Mouse (Mus musculus) mature B cell (primary cell): ENCODE results near the gene Gm28374.
"Not testable (repeated sequence)": the region's sequence is repeated elsewhere in the genome, so short reads cannot be mapped to it uniquely, and the experiment has no call there.

Experiments used
- in situ Hi-C: fragments of 300-500 bp; cut with MboI; formaldehyde crosslinking; loops from 2 replicates; pipeline ENCODE4 v1.14.3; 2019

The Gm28374 gene

DNA sequence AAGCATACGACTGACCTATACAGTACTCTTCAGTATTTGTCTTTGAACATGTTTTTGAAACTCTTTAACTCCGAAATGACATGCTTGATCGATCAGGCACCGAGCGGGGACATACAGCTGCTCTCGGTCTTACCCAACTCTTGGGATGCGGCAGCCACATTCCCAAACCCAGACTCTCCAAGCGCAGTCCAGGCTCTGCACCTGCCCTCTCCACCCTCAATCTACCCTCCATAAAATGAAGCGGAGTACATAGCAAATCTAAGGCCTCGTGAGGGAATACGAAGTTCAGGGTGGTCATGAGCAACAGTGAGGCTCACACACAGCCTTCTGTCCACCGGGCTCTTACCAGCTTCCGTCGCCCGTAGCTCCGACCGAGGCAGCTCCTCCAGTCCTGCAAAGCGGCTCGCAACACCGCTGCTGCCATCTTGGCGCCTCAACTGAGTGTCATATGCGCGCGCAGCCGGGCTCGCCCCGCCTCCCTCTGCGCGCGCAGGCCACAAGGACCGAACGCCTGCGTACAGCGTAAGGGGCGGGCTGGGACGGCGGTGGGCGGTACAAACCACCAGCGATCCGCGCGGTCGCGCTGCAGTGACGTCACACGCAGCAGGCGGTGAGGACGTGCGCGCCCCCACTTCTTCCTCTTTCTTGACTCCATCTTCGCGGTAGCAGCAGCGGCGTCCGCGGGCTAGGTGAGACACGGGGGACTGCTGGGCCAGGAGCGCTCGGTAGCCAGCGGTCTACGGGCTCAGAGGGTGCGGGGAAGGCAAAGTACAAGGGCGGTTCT lies 24.6 kb downstream of the Gm28374 start, which contains the start of the genes Mrpl49 and Fau:
TSS of gene Mrpl49 (minus strand) at position 473 of the 784 bp plus-strand sequence.
TSS of gene Fau (plus strand) at position 532 of the 784 bp plus-strand sequence.
- in situ Hi-C loops = no loop called here

DNA sequence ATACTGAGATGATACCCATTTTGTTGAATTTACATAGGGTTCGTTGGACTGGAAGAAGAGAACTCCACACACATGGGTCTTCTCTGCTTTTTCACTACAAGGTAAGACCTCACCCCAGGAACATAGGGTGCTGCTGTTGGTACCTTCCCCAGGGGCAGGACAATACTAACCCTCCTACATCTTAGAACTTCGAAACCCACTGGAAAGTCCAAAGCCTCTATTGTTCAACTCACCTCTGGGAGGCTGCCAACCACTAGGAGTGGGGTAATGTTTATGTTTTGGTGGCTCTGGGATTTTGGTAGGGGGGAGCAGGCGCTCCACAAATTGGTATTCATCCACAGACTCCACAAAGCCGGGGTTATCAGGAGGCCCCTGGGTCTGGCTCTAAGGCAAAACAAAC lies 25.4 kb downstream of the Gm28374 start:
- in situ Hi-C loops = no loop called here

DNA sequence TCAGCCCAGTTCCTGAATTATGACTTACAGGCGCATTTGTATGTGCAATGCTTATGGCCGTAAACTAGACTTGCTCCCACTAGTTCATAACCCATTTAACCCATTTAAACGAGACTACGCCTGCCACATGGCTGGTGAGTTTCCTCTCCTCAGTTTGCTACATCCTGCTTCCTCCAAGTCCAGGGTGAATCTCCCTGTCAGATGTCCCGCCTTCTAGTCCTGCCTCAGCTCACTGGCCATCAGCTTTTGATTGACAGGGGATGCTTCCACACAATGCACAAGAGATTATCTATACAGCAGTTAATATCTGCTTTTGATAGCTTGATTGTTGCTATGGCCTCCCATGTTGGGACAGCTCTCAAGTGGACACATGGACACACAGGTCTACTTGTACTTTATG lies 27.8 kb downstream of the Gm28374 start:
- in situ Hi-C loops = no loop called here

DNA sequence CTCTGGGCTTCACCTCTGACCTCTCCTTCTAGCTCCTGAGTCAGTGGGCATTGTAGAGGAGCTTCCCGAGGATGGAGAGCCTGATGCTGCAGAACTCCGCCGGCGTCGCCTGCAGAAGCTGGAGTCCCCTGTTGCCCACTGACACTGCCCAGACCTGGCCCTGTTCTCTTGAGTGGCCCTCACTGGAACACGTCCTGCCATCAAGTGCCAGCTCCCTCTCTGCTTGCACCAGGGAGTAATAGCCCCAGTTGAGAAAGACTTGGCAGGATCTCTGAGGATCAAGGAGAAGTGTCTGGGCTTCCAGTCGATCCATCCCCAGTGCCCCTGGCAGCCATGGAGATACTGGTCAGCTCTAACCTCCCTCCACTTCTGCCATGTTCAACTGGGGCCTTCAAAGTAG lies 29.5 kb downstream of the Gm28374 start:
- in situ Hi-C loops = no loop called here

DNA sequence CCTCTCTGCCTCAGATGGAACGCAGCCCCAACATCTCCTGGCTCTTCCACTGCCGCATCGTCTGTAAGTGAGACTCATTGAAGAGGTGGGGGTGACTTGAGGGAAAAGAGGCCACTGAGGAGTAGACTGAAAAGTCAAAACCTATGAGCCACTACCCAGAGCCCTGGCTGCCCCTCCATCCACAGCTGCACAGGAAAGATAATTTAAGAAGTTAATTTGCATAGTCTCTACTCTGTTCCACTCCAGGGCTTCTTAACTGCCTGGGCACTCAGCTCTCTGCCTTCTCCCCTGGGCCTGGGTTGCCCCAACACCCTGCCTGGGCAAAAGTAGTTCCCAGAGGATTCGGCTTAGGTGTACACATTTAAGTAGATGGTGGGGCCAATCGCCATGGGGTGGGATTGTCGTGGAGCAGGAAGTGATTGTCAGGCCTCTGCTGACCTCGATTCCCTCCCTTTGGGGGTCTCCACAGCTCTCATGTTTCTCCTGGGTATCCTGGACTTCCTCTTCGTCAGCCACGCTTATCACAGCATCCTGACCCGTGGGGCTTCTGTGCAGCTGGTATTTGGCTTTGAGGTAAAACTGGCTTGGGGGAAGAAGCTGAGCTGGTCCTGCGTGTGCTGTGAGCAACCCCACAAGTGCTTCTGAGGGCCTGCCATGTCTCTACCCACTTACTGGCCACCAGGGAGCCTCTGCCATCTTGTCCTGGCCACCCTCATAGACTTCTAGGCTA lies 33.2 kb downstream of the Gm28374 start:
- in situ Hi-C loops = no loop called here

DNA sequence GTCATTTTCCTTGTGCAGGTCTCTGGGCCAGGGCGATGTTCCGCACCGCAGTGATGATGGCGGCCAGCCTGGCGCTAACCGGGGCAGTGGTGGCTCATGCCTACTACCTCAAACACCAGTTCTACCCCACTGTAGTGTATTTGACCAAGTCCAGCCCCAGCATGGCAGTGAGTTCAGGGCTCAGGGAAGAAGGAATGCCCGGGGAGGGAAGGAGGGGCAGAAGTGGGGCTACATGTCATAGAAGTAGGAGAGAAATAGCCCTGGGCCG lies 34.2 kb downstream of the Gm28374 start:
- in situ Hi-C loops = no loop called here

DNA sequence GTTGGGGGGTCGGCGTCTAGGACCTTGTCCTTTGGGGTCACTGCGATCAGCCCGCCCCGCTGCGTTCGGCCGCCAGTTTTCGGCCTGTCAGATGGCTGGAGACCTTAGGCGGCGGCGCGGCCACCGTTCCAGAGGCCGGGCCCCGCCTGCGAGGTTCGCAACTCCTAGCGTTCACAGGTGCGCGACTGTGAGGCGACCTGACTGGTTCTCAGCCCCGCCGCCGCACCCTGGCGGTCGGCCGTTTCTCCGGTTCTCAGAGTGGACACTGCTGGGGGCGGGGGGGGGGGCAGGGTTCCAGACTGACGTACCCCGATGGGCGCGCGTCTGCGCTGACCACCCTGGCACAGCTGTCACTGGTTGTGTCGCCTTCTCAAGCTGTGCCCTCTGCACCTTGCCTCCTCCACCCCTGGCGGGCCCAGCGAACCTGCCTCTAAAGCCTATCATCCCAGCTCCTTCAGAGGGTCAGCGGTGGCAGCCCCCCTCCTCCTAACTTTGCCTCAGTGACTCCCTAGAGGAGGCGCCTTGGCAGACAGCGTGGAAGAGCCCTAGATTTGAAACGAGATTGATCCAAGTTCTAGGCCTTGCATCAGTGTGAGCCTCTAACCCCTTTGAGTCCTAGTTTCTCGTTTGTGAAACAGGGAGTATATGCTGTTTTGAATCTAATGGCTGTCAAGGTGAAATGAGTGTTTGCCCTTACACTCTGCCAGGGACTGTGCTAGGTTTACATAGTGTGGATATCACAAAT lies 34.7 kb downstream of the Gm28374 start:
- in situ Hi-C loops = no loop called here

DNA sequence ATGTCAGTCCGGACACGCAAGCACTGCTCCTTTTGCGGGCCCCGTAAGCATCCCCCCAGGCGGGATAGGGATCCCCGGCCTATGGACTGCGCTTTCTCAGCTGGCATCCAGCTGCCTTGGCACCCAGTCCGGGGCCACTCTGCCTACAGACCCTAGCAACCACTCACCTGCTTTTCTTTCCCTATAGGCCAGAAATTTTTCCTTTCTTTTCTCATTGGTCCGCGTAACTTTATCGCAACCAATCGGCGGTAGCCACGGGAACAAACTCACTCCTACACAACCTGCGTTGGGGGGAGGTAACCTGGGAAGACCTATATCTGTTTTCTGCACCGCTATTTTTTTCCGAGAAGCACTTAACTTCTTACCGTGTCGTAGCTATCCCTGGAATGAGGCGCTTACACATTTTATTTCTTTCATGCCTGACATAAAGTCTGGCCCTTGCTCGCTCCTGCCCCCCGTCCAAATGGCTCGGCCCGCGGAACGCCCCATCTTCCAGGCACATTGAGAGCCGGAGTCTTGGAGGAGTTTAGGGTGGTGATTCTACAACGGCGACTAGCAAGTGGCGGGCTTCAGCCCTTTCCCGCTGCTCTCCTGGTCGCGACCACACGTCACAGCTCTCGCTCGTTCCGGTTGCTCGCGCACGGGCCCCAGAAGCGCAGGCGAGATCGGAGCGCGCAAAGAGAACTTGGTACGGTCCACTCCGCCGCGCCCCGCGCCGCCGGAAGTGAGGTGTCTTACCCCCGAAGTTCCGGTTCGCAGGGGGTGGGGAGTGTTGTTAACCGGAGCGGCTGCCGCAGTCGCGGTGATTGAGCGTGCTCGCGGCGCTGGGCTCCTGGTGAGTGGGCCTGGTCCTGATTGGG lies 35.5 kb downstream of the Gm28374 start, which contains the start of gene Syvn1:
TSS of gene Syvn1 (plus strand) at position 283 of the 860 bp plus-strand sequence.
- in situ Hi-C loops = no loop called here

DNA sequence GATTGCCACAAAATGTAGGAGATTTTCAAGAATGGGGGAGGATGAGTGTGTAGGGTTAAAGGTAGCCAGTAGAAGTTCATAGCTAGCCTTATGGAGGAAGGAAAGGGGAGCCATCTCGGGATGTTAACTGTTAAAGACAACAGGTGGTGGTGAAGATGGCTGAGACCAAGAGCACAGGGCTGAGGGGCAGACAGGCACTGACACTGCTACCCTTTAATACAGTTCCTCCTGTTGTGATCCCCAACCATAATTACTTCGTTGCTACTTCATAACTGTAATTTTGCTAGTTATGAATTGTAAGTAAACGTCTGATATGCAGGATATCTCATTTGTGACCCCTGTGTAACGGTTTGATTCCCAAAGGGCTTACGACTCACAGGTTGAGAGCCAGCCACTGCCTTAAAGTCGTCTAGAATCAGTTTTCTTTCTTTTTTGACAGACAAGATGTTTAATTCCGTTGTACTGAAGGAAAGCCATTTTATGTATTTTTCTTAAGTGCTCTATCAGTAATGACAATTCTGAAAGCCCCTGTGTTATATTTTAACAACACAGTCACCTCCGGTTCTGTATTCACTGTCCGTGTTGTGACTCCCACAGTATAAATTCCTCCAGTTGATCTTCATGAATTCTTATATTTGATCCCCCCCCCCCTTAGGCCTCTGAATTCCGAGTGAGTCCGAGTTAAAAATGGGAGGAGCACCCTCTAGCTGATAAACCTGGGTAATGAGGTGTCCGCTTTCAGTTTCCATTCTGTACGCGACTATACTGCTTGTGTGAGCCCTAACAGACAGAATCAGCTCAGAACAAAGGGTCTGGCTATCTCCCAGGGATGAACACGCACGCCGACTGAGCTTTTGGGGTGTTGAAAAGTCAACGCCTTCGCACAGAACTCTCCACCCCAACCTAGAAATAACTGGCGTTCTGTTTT lies 36.4 kb downstream of the Gm28374 start:
- in situ Hi-C loops = no loop called here

DNA sequence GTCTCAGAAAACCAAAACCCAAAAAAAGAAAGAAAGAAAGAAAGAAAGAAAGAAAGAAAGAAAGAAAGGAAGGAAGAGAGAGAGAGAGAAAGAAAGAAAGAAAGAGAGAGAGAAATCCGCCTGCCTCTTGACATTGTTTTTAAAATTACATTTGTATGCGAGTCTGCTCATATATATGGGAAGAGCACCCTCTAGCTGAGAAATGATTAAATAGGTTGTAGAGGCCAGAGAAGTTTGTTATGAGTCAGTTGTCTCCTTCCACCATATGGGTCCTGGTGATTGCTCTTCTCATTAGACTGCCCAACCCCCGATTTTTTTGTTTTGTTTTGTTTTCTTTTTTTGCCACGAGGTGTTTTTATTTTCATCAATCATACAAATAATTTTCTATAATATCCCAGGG lies 38.0 kb downstream of the Gm28374 start:
- in situ Hi-C loops = not testable (repeated sequence)

DNA sequence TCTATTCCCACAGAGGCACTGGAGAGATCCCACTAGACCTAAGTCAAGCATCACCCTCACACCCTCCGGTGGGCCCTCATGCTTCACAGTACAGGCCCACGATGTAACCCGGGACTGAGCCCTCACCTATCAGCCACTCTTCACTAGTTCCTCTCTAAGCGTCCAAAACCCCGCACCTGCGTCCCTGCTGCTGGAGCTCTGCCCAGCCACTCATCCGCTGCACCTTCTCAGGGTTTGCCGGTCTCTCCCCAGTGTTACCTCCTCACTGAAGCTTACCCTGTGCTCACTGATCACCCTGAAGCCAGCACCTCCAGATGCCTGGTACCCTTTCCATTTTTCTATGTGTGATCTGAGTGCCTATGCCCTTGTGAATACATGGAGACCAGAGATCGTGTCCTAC lies 39.8 kb downstream of the Gm28374 start:
- in situ Hi-C loops = no loop called here

DNA sequence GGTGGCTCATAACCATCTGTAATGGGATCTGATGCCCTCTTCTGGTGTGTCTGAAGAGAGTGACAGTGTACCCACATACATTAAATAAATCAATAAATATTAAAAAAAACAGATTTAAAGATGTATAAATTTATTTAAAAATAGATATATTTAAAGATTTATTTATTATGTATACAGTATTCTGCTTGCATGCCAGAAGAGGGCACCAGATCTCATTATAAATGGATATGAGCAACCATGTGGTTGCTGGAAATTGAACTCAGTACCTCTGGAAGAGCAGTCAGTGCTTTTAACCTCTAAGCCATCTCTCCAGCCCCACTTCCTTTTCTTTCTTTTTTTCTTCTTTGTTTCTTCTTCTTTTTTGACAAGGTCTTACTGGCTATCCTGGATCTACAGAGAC lies 42.1 kb downstream of the Gm28374 start:
- in situ Hi-C loops = no loop called here

DNA sequence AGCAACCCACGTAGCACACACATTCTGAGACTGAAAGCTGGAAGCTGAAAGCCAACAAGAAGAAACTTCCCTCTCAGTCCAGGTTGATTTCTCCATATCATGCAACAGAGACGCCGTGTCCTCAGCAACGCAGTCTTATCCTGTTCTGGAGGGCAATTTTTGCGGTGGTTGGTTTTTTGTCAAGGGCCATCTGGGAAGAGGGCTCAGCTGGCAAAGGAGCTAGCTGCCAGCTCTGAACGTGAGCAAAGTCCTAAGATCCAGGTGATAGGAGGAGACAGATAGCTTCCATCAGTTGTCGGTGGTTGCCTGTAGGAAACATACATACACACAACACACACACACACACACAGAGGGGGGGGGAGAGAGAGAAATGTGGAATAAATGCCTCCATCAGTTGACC lies 43.7 kb downstream of the Gm28374 start:
- in situ Hi-C loops = no loop called here

DNA sequence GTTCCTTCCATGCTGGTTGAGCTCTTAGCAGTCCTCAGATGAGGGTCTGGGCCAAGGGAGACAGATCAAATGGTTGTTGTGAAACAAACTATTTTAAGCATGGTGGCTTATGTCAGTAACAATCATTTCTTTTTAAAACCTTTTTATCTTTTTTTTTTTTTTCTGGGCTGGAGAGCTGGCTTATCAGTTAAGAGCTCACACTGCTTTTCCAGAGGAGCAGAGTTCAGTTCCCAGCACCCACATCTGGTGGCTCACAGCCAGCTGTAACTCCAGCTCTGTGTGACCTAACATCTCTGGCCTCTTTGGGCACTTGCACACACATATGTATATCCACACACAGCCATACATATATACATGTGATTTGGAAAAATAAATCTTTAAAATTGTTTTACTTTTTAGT lies 44.4 kb downstream of the Gm28374 start:
- in situ Hi-C loops = no loop called here

DNA sequence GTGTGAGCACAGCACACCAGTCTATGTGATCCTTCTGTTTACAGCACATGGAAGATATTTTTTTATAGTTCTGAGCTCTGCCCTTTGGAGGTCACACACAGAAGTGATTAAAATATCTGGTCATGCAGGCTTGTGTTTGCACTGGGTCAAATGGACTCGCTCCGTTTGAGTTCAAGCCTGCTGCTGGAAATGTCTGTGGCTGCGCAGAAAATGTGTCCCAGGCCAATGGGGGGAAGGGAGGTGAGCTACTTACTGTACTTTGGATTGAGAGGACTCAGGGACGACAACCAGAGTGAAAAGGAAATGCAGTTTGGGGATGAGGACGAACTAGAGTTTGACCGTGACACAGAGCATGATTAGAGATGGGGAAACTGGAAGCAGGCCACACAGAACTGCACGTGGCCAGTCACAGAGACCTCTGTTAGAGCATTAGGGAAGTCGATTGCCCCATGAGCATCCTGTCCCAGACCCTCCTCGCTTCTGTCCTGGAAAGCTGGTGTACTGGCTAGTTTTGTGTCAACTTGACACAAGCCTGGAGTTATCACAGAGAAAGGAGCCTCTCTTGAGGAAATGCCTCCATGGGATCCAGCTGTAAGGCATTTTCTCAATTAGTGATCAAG lies 46.0 kb downstream of the Gm28374 start:
- in situ Hi-C loops = no loop called here

DNA sequence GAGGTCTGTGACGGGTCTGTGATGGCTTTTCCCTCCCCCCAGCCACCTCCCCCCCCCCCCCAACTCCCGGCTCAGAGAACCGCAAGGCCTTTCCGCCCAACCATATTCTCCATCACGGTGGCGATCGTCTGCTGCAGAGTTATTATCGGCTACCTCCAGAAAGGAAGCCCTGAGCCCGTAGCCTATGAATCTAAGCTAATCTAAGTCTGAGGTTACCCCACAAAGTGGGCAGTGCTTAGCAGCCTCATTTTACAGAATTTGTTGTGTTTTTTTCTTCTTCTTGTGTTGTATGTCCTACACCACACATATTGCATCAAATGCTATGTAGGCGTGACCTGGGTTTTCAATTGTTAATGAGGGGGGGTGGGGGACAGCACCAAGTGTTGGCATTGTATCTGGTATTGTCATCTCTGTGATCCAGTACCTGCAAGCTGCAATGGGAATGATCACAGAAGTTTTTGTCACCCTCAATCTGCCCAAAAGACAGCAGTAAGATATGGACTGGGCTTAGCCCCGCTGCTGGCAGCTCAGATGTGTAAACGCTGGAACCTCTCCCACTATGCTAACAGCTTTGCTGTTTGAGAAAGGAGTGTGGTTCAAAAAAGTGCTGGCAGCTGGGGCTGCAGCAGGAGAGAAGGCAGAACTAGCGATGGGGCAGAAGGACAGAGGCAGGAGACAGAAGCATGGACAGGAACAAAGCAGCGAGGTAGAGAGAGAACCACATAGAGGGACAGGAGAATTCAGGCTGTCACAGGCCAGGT lies 51.4 kb downstream of the Gm28374 start:
- in situ Hi-C loops = no loop called here

DNA sequence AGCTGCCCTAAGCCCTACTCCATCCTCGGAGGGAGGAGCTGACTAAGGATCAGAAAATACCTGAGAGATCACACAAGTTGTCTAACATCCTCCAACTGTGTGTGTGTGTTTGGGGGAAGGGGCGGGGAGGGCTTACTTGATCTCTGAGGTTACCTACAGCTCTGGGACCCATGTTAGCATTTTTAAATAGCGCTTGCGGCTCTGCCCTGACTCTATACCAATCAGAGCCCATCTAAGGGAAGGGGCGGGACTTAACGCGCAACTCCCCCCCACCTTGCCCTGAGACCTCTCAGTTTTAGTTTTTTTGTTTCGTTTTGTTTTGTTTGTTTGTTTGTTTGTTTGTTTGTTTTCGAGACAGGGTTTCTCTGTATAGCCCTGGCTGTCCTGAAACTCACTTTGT lies 52.6 kb downstream of the Gm28374 start:
- in situ Hi-C loops = no loop called here

DNA sequence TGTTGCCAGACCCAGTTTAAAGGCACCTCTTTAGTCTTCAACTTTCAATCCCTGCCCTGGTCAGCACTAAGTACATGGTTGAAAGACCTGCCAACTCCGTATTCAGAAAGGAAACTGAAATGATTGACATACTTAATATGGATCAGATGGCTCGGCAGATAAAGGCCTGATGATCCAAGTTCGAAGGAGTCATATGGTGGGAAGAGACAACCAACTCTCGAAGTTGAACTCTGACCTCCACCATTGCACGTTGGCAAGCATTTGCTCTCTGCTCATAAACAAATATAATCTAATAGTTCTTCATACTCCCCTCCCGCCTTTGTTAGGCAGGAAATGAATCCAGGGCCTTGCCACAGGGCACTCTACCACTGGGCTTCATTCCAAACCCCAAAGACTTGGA lies 53.1 kb downstream of the Gm28374 start:
- in situ Hi-C loops = no loop called here
